20 mouse cellular contexts compared by ENCODE assay signal in genomic region chr11:83897569-83897968, GRCm38 (mm10). TPM values are rescaled to one million over a fixed set of nuclear protein-coding genes. Genes with fewer than 3 reads are reported as not detected.
"Had no signal": no experiment of that assay in that cellular context is flagged by ENCODE, and none has a peak within 500 bp of the region (broad histone marks: within the 10 kb centered on the region; RNA-seq: fewer than 3 reads in every experiment).

No protein-coding gene starts in this region.

- H3K27ac ChIP-seq: lung, embryonic 15.5 days; macrophage; midbrain, embryonic 13.5 days; midbrain, embryonic 15.5 days; neural tube, embryonic 12.5 days; stomach, embryonic 15.5 days; stomach, postnatal 0 days had no signal

- H3K4me2 ChIP-seq: lung, embryonic 15.5 days; midbrain, embryonic 11.5 days; midbrain, embryonic 13.5 days; midbrain, embryonic 15.5 days; neural tube, embryonic 12.5 days; stomach, embryonic 15.5 days had no signal

- H3K27me3 ChIP-seq: lung, embryonic 15.5 days; midbrain, embryonic 13.5 days; midbrain, embryonic 15.5 days; neural tube, embryonic 12.5 days; stomach, embryonic 15.5 days had no signal

- H3K9ac ChIP-seq: lung, embryonic 15.5 days; midbrain, embryonic 13.5 days; midbrain, embryonic 15.5 days; neural tube, embryonic 12.5 days; stomach, embryonic 15.5 days had no signal

- H3K4me3 ChIP-seq: lung, embryonic 15.5 days; megakaryocyte, embryonic 14.5 days; midbrain, embryonic 13.5 days; midbrain, embryonic 15.5 days; neural tube, embryonic 12.5 days; stomach, embryonic 15.5 days had no signal

- ATAC-seq: lung, postnatal 0 days; midbrain, embryonic 13.5 days; midbrain, embryonic 15.5 days had no signal

- DNase-seq: lung, adult 2 months; lung, postnatal 14 days; lung, postnatal 36 days; right cerebral cortex, postnatal 14 days; thymus, adult 2 months; thymus, postnatal 25 days; thymus, postnatal 4 days had no signal

- H3K4me1 ChIP-seq: midbrain, embryonic 13.5 days; midbrain, embryonic 15.5 days; neural tube, embryonic 12.5 days had no signal

- H3K9me3 ChIP-seq: lung, embryonic 15.5 days; megakaryocyte, embryonic 14.5 days; midbrain, embryonic 13.5 days; midbrain, embryonic 15.5 days; neural tube, embryonic 12.5 days; stomach, embryonic 15.5 days had no signal

- H3K36me3 ChIP-seq: lung, embryonic 15.5 days; midbrain, embryonic 13.5 days; midbrain, embryonic 15.5 days; neural tube, embryonic 12.5 days; stomach, embryonic 15.5 days had no signal

RNA-seq across cellular contexts. Expression of gene Hnf1b, which starts 47.7 kb away (rescaled TPM):
- total RNA-seq: megakaryocyte progenitor cell, adult 5-6 weeks; midbrain, postnatal 0 days; monocyte, adult 5-6 weeks had no signal
- polyA plus RNA-seq: macrophage; midbrain, embryonic 11.5 days; midbrain, embryonic 13.5 days had no signal
